Mouse (Mus musculus): Measurements from ENCODE around the gene Dbndd2.

GRCm38 (mm10) chr2:164465161-164465560 is 20.7 kb upstream of the Dbndd2 start:
- TF ChIP-seq POLR2A (IDR thresholded peaks at IDR 0.05; ENCODE audit: borderline replicate concordance, extremely low read depth, insufficient read depth, insufficient read length, poor library complexity, severe bottlenecking) = no peak
- no peak for TF ChIP-seq CTCF (IDR thresholded peaks at IDR 0.05; ENCODE audit: borderline replicate concordance, extremely low read depth, insufficient read depth, insufficient read length)
